Mouse (Mus musculus) Muller cell, postnatal 12 days (primary cell): ENCODE data around the gene Ak7.

Experiments
- DNase-seq: peaks from one replicate; pipeline ENCODE4 v3.0.0-alpha.2; 2015; ENCODE audit errors: inconsistent ontology term

Gene Ak7

DNA sequence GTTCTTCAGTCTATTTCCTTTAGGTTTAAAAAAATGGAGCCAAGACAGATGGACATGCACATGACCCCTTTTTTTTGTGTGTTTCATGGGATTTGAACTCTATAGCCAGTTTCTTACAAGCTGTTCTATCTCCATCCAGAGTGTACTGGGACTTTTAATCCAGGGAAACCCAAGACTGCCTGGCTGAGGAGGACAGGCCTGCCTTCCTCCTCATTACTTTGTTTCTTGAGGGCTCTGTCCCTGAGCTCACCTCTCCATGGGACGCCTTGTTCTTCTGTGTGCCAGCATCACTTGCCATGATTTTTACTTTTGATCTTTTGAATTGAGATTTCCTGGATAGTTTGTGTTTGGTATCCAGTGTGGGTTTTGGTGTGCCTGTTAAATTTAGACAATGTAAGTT is 80.3 kb downstream of the Ak7 start:
- DNase-seq = no peak

- no peak for DNase-seq
Observed at GRCm38 (mm10) chr12:105787626-105788025, 81.8 kb downstream of the Ak7 start.

DNA sequence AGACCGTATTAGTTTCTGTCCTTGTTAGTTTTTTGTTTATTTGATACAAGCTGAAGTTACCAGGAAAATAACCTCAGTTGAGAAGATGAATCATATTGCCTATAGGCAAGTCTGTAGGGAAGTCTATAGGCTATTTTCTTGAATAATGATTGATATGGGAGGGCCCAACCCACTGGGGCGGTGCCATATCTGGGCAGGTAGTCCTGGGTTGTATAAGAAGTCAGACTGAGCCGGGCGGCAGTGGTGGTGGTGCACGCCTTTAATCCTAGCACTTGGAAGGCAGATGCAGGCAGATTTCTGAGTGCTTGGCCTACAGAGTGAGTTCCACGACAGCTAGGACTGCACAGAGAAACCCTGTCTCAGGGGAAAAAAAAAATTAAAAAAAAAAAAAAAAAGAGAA is 84.1 kb downstream of the Ak7 start:
- DNase-seq = no peak

- DNase-seq = no peak
Observed at GRCm38 (mm10) chr12:105794896-105795295, 89.1 kb downstream of the Ak7 start.

DNA sequence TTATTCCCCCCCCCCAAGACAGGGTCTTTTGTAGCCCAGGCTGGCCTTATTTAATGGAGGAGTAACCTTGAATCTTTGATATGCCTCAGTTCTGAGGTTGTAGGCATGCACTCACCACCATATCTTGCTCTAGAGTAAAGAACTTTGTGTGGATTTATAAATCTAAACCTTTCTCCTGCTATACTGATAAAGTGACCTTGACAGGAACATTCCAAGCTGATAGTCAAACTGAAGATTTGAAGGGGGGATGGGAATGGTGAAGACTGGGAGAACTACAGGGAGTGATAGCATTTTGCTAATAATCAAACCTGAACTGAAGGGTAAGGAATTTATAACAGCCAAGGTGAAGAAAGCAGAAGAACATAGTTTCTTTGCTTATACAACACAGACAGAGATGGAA is 92.2 kb downstream of the Ak7 start:
- DNase-seq = no peak

- no peak for DNase-seq
Observed at GRCm38 (mm10) chr12:105805790-105806189, 100.0 kb downstream of the Ak7 start.

GRCm38 (mm10) chr12:105806205-105806604 is 100.4 kb downstream of the Ak7 start:
- no peak for DNase-seq

GRCm38 (mm10) chr12:105807416-105807815 is 101.6 kb downstream of the Ak7 start:
- no peak for DNase-seq

GRCm38 (mm10) chr12:105808945-105809344 is 103.2 kb downstream of the Ak7 start:
- no peak for DNase-seq

DNA sequence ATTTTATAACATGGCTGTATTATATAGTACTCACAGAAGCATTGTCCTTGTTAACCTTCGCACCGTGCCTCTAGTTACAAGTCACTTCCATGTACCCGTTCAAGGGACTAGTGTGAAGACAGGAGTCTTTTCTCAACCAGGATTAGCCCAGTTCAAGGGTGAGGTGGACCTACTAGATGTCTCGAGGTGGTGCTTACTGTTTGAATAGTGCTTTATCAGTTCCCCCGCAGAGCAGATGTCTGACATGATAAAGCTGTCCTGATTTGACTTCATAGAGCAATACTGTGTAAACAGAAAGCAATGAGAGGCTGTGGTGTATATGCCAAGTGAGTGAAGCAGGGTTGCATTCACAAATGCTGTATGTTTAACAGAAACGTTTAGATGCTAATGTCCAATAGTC is 104.8 kb downstream of the Ak7 start:
- no peak for DNase-seq

DNA sequence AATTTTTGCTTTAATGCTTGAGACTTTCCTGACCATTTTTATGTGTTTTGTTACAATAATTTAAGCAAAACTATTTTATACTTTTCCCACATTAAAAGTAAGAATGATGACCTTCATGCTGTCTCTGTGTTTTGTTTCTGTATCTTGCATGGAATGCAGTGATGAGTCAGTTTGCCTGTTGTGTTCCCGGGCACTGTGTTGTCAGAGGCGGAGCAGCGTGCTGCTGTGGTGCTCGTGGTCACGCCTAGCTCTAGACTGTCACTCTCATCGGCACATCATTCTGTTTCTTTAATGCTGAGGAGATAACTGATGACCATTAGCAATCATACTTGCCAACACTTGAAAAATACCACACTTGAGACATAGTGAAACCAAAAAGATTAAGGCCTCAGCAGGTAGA is 108.2 kb downstream of the Ak7 start:
- DNase-seq = peak; percentile 8

DNA sequence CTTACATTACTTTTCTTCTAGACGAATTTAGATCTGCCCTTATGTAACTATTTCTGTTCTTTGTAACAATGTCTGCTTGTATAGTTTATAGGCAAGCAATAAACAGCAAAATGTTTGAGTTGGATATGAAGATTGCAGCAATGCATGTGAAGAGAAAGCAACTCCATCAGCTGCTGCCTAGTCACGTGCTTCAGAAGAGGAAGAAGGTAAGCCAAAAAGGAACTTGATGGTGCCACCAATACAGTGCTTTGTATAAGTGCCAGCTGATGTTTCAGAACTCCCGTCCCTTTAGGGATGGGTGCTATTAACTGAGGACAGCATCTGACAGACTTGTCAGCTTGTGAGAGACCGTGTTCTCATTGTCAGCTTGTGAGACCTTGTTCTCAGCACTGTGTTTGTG is 117.7 kb downstream of the Ak7 start:
- no peak for DNase-seq

DNA sequence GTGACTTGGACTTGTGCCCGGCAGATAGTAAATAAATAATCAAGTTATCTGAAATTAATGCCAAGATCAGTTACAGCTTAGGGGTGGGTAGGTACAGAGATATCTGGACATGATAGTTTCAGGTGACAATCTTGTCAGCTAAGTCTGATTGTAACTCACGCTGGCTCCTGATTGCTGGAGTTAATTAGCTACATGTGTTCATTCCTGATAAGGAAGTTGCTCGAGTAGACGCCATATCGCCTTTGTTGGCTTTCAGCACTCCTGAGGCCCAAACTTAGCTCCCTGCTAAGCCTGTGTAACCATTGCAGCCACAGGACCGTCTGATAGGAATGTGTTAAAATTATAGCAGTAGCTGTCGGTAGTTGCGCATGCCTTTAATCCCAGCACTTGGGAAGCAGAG is 119.0 kb downstream of the Ak7 start:
- DNase-seq = no peak

DNA sequence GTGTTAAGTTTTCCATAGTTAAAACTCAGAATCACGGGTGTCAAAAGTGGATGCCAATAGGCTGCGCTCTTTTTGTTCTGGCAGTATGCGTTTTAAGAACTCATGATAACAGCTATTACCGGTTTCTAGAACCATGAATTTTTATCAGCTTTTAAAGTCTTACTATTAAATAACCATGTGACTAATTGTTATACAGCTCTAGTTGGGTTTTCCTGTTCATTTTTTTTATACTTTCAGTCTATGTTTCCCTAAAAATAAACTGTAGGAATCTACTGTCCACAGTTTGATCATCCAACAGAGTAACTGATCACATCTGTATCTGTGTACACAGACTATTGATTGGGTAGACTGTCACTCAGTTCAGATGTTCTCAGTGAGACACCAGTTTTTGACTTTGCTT is 119.5 kb downstream of the Ak7 start:
- no peak for DNase-seq
